Mouse (Mus musculus) forebrain, embryonic 11.5 days (tissue): ENCODE data around the gene Bmpr2. TPM values are rescaled to one million over a fixed set of nuclear protein-coding genes. Genes with fewer than 3 reads are reported as not detected.

ENCODE experiments used
- ATAC-seq: fragments of 200-750 bp; cut with Nextera tagmentation; replicated peaks from 2 replicates; pipeline ENCODE4 v1.8.0; 2017; ENCODE audit warnings: moderate TSS enrichment; ENCODE audit not compliant: low FRiP score
- DNase-seq: peaks from one replicate; pipeline ENCODE4 v3.0.0-alpha.2; 2017; ENCODE audit warnings: low spot score
- H3K27ac ChIP-seq: fragments of 300-500 bp; sonication (generic); 2 replicates; pipeline ENCODE4 v1.5.1; 2014; ENCODE audit warnings: low read depth, low read length
- H3K27me3 ChIP-seq: fragments of 300-500 bp; sonication (generic); 2 replicates; pipeline ENCODE4 v1.6.1; 2014; ENCODE audit warnings: mild to moderate bottlenecking, low read length, mixed read lengths; ENCODE audit not compliant: control insufficient read depth, insufficient read depth
- H3K36me3 ChIP-seq: fragments of 300-500 bp; sonication (generic); 2 replicates; pipeline ENCODE4 v1.6.1; 2014; ENCODE audit warnings: mild to moderate bottlenecking, low read length, moderate library complexity, mixed read lengths; ENCODE audit not compliant: control insufficient read depth, insufficient read depth
- H3K4me1 ChIP-seq: fragments of 300-500 bp; sonication (generic); replicated peaks from 2 replicates; pipeline ENCODE4 v1.6.1; 2014; ENCODE audit warnings: low read length, mixed read lengths; ENCODE audit not compliant: control insufficient read depth, insufficient read depth
- H3K4me2 ChIP-seq: fragments of 300-500 bp; sonication (generic); 2 replicates; pipeline ENCODE4 v1.6.1; 2014; ENCODE audit warnings: low read depth, mild to moderate bottlenecking, low read length, moderate library complexity, mixed read lengths; ENCODE audit not compliant: severe bottlenecking
- H3K4me3 ChIP-seq: fragments of 300-500 bp; sonication (generic); 2 replicates; pipeline ENCODE4 v1.5.1; 2014; ENCODE audit warnings: low read depth, low read length
- H3K9ac ChIP-seq: fragments of 300-500 bp; sonication (generic); 2 replicates; pipeline ENCODE4 v1.6.1; 2014; ENCODE audit warnings: low read length
- H3K9me3 ChIP-seq: fragments of 300-500 bp; sonication (generic); 2 replicates; pipeline ENCODE4 v1.6.1; 2016; ENCODE audit warnings: low read length, mixed read lengths; ENCODE audit not compliant: control insufficient read depth
- WGBS: fragments of 180-500 bp; shearing (Covaris S2); extraction: QIAGEN DNeasy Blood & Tissue Kit; methylation state at CpG from one replicate; pipeline ENCODE4 v1.1.7; 2014; 5-methylcytosine and 5-hydroxymethylcytosine counted together
- polyA plus RNA-seq: library from polyadenylated mRNA; unstranded; fragments of >200 nt; fragmentation: Nextera tagmentation; extraction: Ambion mirVana; gene quantifications from 2 replicates; pipeline ENCODE4 v1.2.1, GENCODE M21; 2014

The Bmpr2 gene
- polyA plus RNA-seq, 1 experiment from 2014 or later: 12.3 TPM

GRCm38 (mm10) chr1:59812782-59813181 lies 49.6 kb downstream of the Bmpr2 start:
- ATAC-seq (no peak), DNase-seq (no peak)
- WGBS: 87% methylated on average over 4 of the region's 4 CpGs
- Histone ChIP-seq H3K4me2 (no peak overlapping the region), H3K27me3 (no peaks in the 10 kb centered on the region), H3K4me1 (no peaks in the 10 kb centered on the region), H3K4me3 (no peak overlapping the region), H3K36me3 (peaks cover 11% of the 10 kb centered on the region), H3K9ac (no peak overlapping the region), H3K27ac (no peak overlapping the region), H3K9me3 (no peaks in the 10 kb centered on the region)

DNA sequence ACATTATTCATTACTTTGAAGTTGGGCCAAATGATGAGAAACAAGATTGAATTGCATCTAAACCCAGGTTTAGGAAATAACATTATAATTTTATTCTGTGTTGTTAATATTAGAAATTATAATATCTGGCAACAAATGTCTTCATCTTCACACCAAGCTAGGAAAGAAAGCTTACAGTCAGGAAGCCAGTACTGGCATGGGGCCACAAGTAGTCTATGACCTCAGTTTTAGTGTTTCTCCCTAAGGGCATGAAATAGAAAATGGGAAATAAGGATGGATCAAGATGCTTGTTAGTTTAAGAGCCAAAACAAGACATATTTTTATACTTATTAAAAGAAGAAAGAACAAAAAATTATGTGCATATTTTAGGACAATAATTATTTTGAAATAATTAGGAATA lies 62.2 kb downstream of the Bmpr2 start:
- H3K27ac ChIP-seq: no peak overlapping the region
- no peaks in the 10 kb centered on the region for H3K36me3 ChIP-seq
- no peaks in the 10 kb centered on the region for H3K9me3 ChIP-seq
- H3K27me3 ChIP-seq: no peaks in the 10 kb centered on the region
- H3K4me1 ChIP-seq: no peaks in the 10 kb centered on the region
- no peak overlapping the region for H3K9ac ChIP-seq
- H3K4me3 ChIP-seq: no peak overlapping the region
- no peak overlapping the region for H3K4me2 ChIP-seq
- DNase-seq (no peak), ATAC-seq (no peak)

DNA sequence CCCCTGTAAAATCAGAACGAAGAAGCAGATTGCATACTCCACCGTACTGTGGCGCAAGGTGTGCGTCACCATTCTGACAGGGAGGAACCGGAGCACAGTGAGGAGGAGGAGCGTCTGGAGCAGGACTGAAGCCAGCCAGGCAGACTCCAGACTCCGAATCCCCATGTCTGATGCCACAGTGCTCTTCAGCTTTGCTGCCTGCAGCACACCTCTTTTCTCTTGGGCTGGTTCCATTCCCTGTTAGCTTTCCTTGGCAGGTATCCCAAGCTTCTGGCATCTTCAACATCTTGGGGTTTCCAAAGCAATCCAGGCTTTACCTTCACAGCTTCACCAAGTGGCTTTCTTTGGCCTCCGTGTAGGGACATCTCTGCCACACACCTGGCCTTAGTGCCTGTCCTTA lies 63.4 kb downstream of the Bmpr2 start:
- DNase-seq (no peak), ATAC-seq (no peak)
- no peaks in the 10 kb centered on the region for H3K4me1 ChIP-seq
- H3K4me2 ChIP-seq: no peak overlapping the region
- no peak overlapping the region for H3K27ac ChIP-seq
- no peaks in the 10 kb centered on the region for H3K9me3 ChIP-seq
- H3K27me3 ChIP-seq: no peaks in the 10 kb centered on the region
- no peaks in the 10 kb centered on the region for H3K36me3 ChIP-seq
- 92% methylated on average over 8 of the region's 8 CpGs for WGBS
- no peak overlapping the region for H3K4me3 ChIP-seq
- no peak overlapping the region for H3K9ac ChIP-seq

GRCm38 (mm10) chr1:59829410-59829809 lies 66.2 kb downstream of the Bmpr2 start:
- no peak overlapping the region for H3K27ac ChIP-seq
- 87% methylated on average over 2 of the region's 2 CpGs for WGBS
- no peak for ATAC-seq
- H3K4me3 ChIP-seq: no peak overlapping the region
- H3K4me1 ChIP-seq: no peaks in the 10 kb centered on the region
- DNase-seq: no peak
- H3K27me3 ChIP-seq: no peaks in the 10 kb centered on the region
- no peaks in the 10 kb centered on the region for H3K9me3 ChIP-seq
- no peak overlapping the region for H3K4me2 ChIP-seq
- no peaks in the 10 kb centered on the region for H3K36me3 ChIP-seq
- no peak overlapping the region for H3K9ac ChIP-seq

- no peak overlapping the region for H3K9ac ChIP-seq
- no peak overlapping the region for H3K4me3 ChIP-seq
- no peak overlapping the region for H3K4me2 ChIP-seq
- no peaks in the 10 kb centered on the region for H3K36me3 ChIP-seq
- no peaks in the 10 kb centered on the region for H3K9me3 ChIP-seq
- H3K4me1 ChIP-seq: no peaks in the 10 kb centered on the region
- WGBS: 88% methylated on average over 6 of the region's 6 CpGs
- no peak for DNase-seq
- no peaks in the 10 kb centered on the region for H3K27me3 ChIP-seq
- ATAC-seq: no peak
- H3K27ac ChIP-seq: no peak overlapping the region
These were observed 67.0 kb downstream of the Bmpr2 start for GRCm38 (mm10) chr1:59830194-59830593.

DNA sequence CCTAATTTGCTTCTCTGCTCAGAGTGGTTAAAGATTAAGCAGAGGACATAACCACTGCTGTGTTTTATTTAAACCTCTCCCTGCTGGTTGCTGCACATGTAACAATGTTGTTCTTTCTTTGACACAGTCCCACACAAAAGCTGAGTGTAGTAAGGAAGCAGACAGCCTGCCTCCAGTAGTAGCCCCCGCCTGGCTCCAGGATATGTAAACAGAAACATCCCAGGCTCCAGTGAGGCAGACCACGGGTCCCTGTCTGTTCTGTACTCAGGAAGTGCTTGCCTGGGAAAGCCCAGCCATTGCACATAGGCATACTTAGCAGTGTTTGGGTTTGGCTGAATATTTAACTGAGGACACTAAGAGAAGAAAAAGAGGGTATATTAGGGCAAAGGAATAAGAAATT lies 70.5 kb downstream of the Bmpr2 start:
- H3K9ac ChIP-seq: no peak overlapping the region
- no peaks in the 10 kb centered on the region for H3K27me3 ChIP-seq
- no peaks in the 10 kb centered on the region for H3K4me1 ChIP-seq
- DNase-seq (peak; percentile 59), ATAC-seq (no peak)
- H3K27ac ChIP-seq: no peak overlapping the region
- no peaks in the 10 kb centered on the region for H3K36me3 ChIP-seq
- H3K4me3 ChIP-seq: no peak overlapping the region
- 25% methylated on average over 2 of the region's 2 CpGs for WGBS
- H3K9me3 ChIP-seq: no peaks in the 10 kb centered on the region
- H3K4me2 ChIP-seq: no peak overlapping the region

DNA sequence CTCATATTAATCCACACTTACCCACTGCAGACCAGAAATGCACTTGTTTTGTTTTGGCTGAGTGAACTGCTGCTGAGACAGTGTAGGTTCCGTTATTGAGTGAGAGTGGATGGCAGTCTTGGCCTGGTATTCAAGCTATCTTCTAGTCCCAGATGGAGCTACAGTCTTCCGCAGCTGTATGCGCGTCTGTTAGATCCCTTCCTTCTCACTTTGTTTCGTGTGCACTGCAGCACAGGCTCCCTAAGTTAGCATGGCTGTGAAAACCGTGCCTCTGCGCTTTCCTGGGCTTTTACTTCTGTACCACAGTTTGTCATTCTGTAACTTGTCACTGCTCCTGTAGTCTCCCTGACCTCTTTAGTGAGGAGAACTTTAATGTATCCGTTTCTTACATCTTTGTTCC lies 85.1 kb downstream of the Bmpr2 start:
- H3K36me3 ChIP-seq: no peaks in the 10 kb centered on the region; the same call in 1 of the 2 replicates
- no peaks in the 10 kb centered on the region for H3K4me1 ChIP-seq
- no peak overlapping the region for H3K4me2 ChIP-seq
- no peak for ATAC-seq
- no peaks in the 10 kb centered on the region for H3K27me3 ChIP-seq
- H3K9ac ChIP-seq: no peak overlapping the region
- no peak overlapping the region for H3K27ac ChIP-seq
- WGBS: 87% methylated on average over 8 of the region's 8 CpGs
- H3K9me3 ChIP-seq: no peaks in the 10 kb centered on the region
- no peak overlapping the region for H3K4me3 ChIP-seq
- DNase-seq: no peak

DNA sequence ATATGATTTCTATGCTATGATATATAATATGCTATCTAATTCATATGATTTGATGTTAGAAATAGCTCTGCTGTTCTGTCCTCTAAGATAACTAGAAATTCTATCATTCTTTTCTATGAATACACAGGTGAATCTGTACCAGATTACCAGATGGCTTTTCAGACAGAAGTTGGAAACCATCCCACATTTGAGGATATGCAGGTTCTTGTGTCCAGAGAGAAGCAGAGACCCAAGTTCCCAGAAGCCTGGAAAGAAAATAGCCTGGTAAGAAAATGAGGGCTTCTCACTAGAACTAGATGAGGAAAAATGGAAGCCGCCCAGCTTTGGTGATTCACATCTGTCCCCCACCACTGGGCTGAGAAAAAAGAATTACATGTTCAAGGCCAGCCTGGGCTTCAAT lies 95.8 kb downstream of the Bmpr2 start:
- Histone ChIP-seq H3K9me3 (no peaks in the 10 kb centered on the region), H3K36me3 (peaks cover 3% of the 10 kb centered on the region; the same call in 1 of the 2 replicates), H3K4me1 (no peaks in the 10 kb centered on the region), H3K9ac (no peak overlapping the region), H3K27ac (no peak overlapping the region), H3K27me3 (no peaks in the 10 kb centered on the region), H3K4me3 (no peak overlapping the region), H3K4me2 (no peak overlapping the region)
- DNase-seq: no peak
- ATAC-seq: no peak
- 97% methylated on average over 1 of the region's 1 CpGs for WGBS

DNA sequence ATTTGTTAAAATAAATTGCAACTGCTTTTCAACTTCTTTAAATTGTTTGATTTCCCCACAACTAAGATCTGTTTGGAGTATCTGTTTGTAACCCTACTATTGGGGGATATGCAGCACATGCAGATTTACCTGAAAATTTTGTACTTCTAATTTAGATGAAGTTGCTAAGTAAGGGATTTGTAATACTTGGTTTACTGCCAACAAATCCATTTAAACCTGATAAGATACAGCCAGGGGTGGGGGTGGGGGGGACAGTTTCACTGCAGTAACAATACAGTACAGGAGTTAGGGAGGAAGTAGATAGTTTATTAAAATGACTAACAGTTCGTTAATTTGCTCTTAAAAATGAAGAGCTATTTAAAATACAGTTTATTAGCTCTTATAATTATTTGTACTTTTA lies 98.9 kb downstream of the Bmpr2 start:
- no peaks in the 10 kb centered on the region for H3K27me3 ChIP-seq
- no peak overlapping the region for H3K27ac ChIP-seq
- no peak overlapping the region for H3K9ac ChIP-seq
- WGBS: 90% methylated on average over 1 of the region's 1 CpGs
- H3K9me3 ChIP-seq: no peaks in the 10 kb centered on the region
- ATAC-seq (no peak), DNase-seq (no peak)
- no peaks in the 10 kb centered on the region for H3K4me1 ChIP-seq
- H3K4me3 ChIP-seq: no peak overlapping the region
- peaks cover 3% of the 10 kb centered on the region; the same call in 1 of the 2 replicates for H3K36me3 ChIP-seq
- no peak overlapping the region for H3K4me2 ChIP-seq
